Mouse (Mus musculus) embryo, embryonic 9.5 days (tissue): ENCODE measurements at regions not wholly inside any gene's neighbourhood (a gene's known extent, or its start where the extent isn't known, plus 50 kb on each side); places are given as distances from the start of the nearest gene placed in this dataset.

Experiments
- DNase-seq: peaks from one replicate; pipeline ENCODE4 v3.0.0-alpha.2; 2017; ENCODE audit errors: extremely low spot score

DNA sequence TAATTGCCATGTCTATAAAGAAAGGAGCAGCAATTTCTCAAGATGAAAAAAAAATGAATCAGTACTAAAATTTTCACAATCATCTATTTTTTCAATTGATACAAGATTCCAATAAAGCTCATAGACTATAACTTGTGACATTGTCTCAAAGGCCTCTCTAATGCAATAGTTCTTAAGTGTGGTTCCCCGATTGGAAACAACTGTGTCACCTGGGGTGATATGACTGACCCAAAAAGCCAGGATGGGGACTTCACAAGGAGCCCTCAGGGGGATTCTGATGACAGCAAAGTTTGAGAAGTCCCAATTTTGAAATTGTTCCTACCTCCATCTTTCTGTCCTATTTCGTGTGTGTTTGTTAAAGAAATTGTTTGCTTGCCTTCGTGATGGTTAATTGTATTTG, 143.3 kb upstream of the Fndc3a start:
- no peak for DNase-seq

DNA sequence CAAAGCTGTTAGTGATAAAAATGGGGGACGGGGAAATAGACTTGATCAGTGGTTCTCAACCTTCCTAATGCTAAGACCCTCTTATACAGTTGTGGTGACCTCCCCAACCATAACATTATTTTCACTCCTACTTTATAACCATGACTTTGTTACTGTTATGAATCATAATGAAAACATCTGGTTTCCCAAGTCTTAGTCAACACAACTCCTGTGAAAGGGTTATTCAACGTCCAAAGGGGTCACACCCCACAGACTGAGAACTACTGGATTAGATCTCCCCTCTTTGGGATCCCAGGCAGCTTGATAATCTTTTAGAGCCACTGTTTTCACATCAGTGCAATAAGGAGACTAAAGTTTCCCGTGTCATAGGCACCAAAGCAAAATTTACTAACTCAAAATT, 141.1 kb upstream of the Fndc3a start:
- no peak for DNase-seq

GRCm38 (mm10) chr14:72848271-72848955, 138.6 kb upstream of the Fndc3a start:
- no peak for DNase-seq

DNA sequence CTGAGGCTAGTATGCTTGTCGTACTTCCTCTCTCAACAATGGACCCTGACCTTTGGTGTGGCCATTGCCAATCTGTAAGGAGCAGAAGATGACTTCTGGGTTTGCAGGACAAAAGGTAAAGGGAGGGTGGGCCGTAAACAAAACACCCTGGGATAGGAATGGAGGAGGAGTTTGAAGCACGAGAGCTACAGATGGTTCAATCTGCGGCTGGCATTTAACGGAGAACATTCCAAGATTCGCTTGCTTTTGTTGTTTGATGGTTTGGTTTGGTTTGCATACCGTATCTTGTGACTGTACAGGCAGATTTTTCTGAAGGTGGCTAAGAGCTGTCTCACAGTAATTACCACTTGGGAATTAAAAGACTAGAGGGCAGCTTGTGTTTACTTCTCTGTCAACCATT, 137.7 kb upstream of the Fndc3a start:
- no peak for DNase-seq

GRCm38 (mm10) chr14:72845621-72846440, 136.0 kb upstream of the Fndc3a start:
- no peak for DNase-seq

DNA sequence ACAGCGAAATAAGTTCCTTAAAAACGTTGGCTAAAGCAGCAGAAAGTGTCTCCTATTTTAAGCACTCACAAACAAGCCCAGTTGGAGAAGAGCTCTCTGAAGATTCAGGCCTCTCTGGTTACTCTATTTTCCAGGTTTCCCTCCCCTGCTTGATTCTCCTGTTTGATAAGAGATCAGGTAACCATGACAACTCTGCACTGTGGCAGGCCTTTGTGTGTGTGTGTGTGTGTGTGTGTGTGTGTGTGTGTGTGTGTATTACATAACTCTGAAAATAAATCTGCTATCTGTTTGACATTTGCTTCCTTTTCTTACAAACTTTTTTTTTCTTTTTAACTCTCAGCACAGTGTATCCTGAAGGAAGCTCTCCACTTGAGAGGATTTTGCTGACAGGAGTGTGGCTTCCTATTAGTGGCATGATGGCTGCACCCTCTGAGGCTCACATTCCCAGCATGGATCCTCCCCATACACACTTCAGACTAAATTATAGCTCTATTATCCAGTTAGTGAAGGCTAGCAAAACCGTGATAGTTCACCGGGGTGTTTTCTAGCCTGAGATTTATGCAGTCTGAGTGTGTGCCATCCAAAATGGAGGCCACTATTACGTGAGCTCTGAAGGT, 135.1 kb upstream of the Fndc3a start:
- DNase-seq: peak; percentile 7

DNA sequence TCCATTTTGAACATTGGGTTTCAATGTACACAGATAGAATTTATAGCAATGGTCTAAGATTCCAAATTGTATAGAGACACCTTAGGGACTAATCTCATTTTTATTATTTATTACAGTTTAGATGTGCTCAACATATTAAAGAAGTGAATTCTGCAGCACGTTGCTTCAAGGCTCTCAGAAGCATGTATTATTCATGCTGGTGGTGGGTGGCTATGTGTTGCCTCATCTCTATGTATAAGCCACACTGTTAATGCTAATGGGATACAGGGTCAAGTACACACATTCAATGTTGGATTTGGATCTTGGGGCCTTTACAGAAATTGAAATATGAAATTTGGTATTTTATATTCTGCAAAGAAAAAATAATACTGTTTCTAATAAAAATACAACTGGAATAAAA, 131.9 kb upstream of the Fndc3a start:
- DNase-seq: no peak

GRCm38 (mm10) chr14:72835158-72835557, 125.4 kb upstream of the Fndc3a start:
- DNase-seq: no peak

DNA sequence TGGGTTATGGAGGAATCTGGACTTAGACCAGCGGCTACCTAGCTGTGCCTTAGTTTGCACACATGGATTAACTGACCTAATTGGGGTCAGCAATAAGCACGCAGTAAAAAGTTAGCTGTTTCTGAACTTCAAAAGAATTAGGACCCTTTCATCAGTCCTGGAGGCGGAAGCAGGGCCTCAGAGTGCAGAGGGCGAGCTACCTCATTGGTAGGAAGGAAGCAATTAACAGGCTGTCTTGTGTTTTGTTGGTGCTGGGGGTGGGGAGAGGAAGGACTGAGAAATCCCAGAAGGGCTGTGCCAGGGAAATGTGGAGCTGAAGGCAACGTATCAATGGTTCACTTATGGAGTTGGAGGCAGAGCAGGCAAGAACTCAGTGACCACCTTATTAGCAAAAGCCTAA, 119.5 kb upstream of the Fndc3a start:
- DNase-seq: peak; percentile 50

DNA sequence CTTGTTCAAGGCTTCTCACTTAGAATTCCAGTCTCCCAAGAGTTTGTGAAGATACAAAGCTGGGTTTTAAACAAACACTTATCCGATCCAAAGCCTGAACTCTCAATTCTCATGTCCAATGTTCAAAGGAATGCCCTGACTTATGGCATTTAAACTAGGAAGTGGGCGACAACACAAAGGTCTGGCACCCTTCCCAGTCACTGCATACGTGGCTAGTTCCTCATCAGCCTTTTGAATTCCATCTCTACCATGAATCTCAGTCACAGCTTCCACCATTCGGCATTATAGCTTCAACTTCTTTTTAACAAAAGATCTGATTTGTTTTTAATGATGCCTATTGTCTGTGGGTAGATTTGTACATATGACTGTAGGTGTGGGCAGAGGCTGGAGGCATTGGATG, 115.7 kb upstream of the Fndc3a start:
- DNase-seq: no peak

DNA sequence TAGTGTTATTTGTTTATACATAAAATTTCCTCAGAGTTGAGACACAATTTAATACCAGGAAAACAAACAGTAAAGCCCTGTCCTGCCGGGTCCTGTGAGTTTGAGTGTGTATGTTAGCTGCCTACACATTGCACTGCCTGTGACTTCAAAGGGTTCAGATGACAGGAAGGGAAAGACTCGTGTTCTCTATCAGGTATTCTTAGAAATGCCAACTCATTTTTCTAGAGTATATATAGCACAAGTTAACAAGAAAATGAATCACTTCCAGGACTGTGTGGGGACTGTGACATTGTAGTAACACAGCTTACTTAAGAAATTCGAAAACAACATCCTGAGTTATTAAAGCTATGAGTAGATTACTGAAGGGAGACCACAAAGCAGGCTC, 112.4 kb upstream of the Fndc3a start:
- no peak for DNase-seq

- DNase-seq: no peak
These were observed 111.9 kb upstream of the Fndc3a start for GRCm38 (mm10) chr14:72821517-72822230.

DNA sequence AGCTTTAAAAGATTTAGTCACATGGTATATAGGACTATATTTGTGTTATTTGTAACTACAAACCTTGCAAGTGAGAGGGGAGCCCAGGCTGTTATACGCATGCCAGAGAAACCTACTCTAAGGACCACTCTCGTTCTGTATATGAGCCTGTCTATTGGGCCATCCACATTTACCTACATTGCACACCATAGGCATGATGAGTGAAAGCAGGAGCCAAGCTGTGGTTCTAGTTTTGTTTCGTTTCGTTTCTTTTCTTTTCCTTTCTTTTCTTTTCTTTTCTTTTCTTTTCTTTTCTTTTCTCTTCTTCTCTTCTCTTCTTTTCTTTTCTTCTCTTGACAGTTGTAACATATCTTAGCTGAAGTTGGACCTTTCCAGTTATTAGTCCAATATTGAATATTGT, 109.2 kb upstream of the Fndc3a start:
- DNase-seq: no peak

GRCm38 (mm10) chr14:72817764-72818163, 108.0 kb upstream of the Fndc3a start:
- no peak for DNase-seq

DNA sequence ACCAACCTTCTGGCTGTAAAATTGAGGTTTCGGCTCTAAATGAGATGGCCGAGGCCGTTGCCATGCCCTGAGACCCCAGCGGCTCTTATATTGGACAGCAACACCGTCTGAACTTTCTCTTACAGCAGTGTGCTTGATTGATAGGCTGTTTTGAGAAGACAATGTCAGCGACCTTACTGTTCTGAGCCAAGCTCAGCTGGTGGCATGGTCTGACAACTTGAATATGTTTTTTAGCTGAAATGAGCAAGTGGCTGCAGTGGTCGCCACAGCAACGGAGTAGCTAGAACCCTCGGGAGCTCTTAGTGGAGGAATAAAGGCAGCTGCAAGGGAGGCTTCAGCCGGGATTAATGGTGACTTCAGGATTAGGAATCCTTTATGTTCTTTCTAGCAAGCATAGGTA, 107.0 kb upstream of the Fndc3a start:
- DNase-seq: peak; percentile 17

DNA sequence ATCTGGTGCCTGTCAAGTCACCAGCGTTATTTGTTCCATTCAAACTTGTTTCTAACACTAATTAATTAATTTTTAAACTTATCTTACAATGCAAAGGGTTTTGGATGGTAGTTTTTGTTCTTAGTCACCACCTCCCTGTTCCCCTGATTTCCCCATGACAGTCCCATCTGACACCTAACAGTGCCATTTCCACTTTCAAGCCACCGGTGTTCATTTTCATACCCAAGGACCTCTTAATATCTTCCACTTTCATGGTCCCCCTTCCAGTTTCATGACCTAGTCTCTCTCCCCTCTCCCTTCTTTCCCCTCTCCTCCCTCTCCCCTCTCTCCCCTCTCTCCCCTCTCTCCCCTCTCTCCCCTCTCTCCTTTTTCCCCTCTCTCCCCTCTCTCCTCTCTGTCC, 99.3 kb upstream of the Fndc3a start:
- no peak for DNase-seq

DNA sequence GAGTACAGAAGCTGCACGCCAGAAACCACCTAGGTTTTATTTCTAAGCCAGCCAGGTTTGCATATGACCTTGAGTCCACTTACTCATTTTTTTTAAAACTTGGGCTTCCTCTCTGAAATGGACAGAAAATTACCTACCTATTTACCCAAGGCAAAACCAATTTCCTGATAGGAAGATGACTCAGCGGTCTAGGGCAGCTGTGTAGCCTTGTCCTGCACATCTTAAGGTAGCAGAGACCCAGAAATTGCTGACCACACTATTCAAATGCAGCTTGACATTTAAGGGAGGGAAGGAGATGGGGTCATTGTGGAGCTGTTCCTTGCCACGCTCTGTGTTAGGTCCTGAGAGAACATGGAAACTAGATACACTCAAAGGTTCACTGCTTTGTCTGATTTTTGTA, 98.1 kb upstream of the Fndc3a start:
- DNase-seq: no peak

GRCm38 (mm10) chr14:72807286-72807685, 97.5 kb upstream of the Fndc3a start:
- DNase-seq: no peak

GRCm38 (mm10) chr14:72806598-72806997, 96.8 kb upstream of the Fndc3a start:
- no peak for DNase-seq

GRCm38 (mm10) chr14:72803579-72803978, 93.8 kb upstream of the Fndc3a start:
- DNase-seq: no peak

DNA sequence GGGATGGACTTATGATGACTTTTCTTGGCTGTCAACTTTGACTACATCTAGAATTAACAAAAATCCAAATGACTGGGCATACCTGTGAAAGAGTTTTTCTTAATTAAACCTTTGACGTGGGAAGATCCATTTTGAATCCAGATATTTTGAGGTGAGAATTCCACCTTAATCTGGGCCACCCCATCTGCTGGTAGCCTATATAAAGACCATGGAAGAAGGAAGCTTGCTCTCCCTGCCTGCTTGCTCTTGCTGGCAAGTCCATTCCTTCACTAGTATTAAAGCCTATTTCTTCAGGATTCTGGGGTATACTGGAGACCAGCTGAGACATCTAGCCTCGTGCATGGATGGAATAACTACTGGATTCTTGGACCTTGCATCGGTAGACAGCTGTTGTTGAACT, 80.9 kb upstream of the Fndc3a start:
- DNase-seq: no peak

GRCm38 (mm10) chr14:72786929-72787328, 77.1 kb upstream of the Fndc3a start:
- DNase-seq: no peak
